Comparison of ENCODE assay signal across 9 mouse cellular contexts in genomic region chr8:41573027-41573885, GRCm38 (mm10).
A peak's percentile ranks its signal among the peaks of the same experiment; 100 is the strongest.
DNase-seq lines count a peak whose midpoint lies in the region; ATAC-seq and TF ChIP-seq lines count a peak whose summit lies in the region.
"Had no signal": no experiment of that assay in that cellular context is flagged by ENCODE, and none has a peak within 500 bp of the region (broad histone marks: within the 10 kb centered on the region; RNA-seq: fewer than 3 reads in every experiment).

No protein-coding gene starts in this region.

- no peaks in the 10 kb centered on the region for H3K9me3 ChIP-seq in forebrain, embryonic 13.5 days (replicated peaks)
- H3K9me3 ChIP-seq in midbrain, embryonic 11.5 days (ENCODE audit: control insufficient read depth, low read length): no peaks in the 10 kb centered on the region
- no peaks in the 10 kb centered on the region for H3K9me3 ChIP-seq in stomach, postnatal 0 days (ENCODE audit: control insufficient read depth, low read length)
- H3K9me3 ChIP-seq: megakaryocyte, embryonic 14.5 days had no signal

- no peak overlapping the region for H3K4me3 ChIP-seq in forebrain, embryonic 13.5 days
- no peak overlapping the region for H3K4me3 ChIP-seq in midbrain, embryonic 11.5 days (ENCODE audit: low read depth, low read length)
- H3K4me3 ChIP-seq in stomach, postnatal 0 days (ENCODE audit: low read depth, low read length): no peak overlapping the region
- H3K4me3 ChIP-seq: megakaryocyte, embryonic 14.5 days had no signal

- peaks cover 11% of the 10 kb centered on the region; the same call in 1 of the 2 replicates for H3K4me1 ChIP-seq in forebrain, embryonic 13.5 days
- H3K4me1 ChIP-seq in midbrain, embryonic 11.5 days (ENCODE audit: control insufficient read depth, insufficient read depth, low read length): no peaks in the 10 kb centered on the region
- no peaks in the 10 kb centered on the region for H3K4me1 ChIP-seq in stomach, postnatal 0 days (replicated peaks; ENCODE audit: control insufficient read depth, insufficient read depth)
- H3K4me1 ChIP-seq: megakaryocyte, embryonic 14.5 days had no signal

- H3K27ac ChIP-seq in forebrain, embryonic 13.5 days: no peak overlapping the region
- H3K27ac ChIP-seq in midbrain, embryonic 11.5 days (ENCODE audit: low read depth, low read length): no peak overlapping the region
- H3K27ac ChIP-seq in stomach, postnatal 0 days (replicated peaks): no peak overlapping the region

- peak; percentile 4 for DNase-seq in CD4-positive, CD25-positive, alpha-beta regulatory T cell, adult 2 months (ENCODE audit: low read depth, low spot score)
- peak; percentile 21 for DNase-seq in c-Kit-positive CD71-positive TER-119-positive erythroid progenitor cells, embryonic 14.5 days (ENCODE audit: low spot score)
- DNase-seq in hindlimb bud, embryonic 11.5 days (ENCODE audit: extremely low spot score, low read depth, low spot score): peak; percentile 93
- DNase-seq in left cerebral cortex, adult 18-20 months (ENCODE audit: low spot score in 2 of 2): peak; percentile 87 to 93
- DNase-seq in midbrain, embryonic 11.5 days (ENCODE audit: low spot score, missing footprints): peak; percentile 98
- peak; percentile 80 for DNase-seq in stomach, postnatal 0 days (ENCODE audit: low spot score)

- H3K36me3 ChIP-seq in forebrain, embryonic 13.5 days (ENCODE audit: poor library complexity, severe bottlenecking): no peaks in the 10 kb centered on the region
- no peaks in the 10 kb centered on the region for H3K36me3 ChIP-seq in midbrain, embryonic 11.5 days (ENCODE audit: control insufficient read depth, insufficient read depth, low read length)
- no peaks in the 10 kb centered on the region for H3K36me3 ChIP-seq in stomach, postnatal 0 days (ENCODE audit: control insufficient read depth, insufficient read depth, low read length)

- peak; percentile 94 for TF ChIP-seq CTCF in stomach, postnatal 0 days (IDR thresholded peaks at IDR 0.05; ENCODE audit: low read depth)

- no peak overlapping the region for H3K9ac ChIP-seq in forebrain, embryonic 13.5 days
- no peak overlapping the region for H3K9ac ChIP-seq in midbrain, embryonic 11.5 days (ENCODE audit: low read length)
- H3K9ac ChIP-seq in stomach, postnatal 0 days (ENCODE audit: low read length): no peak overlapping the region

- no peak for TF ChIP-seq EP300 in stomach, postnatal 0 days (optimal IDR thresholded peaks at IDR 0.05)

- 0 out of 2 replicates have a peak overlapping the region, but pooled peaks have one; percentile 7 for H3K4me2 ChIP-seq in forebrain, embryonic 13.5 days
- H3K4me2 ChIP-seq in midbrain, embryonic 11.5 days: no peak overlapping the region
- no peak overlapping the region for H3K4me2 ChIP-seq in stomach, postnatal 0 days (replicated peaks; ENCODE audit: low read depth)

- WGBS in forebrain, embryonic 13.5 days: 34% methylated on average over 10 of the region's 10 CpGs
- 47% methylated on average over 10 of the region's 10 CpGs for WGBS in midbrain, embryonic 11.5 days
- WGBS in stomach, postnatal 0 days: 47% methylated on average over 10 of the region's 10 CpGs

- no peak for ATAC-seq in CD4-positive, CD25-positive, alpha-beta regulatory T cell, adult 4 months
- peak; percentile 79 for ATAC-seq in forebrain, embryonic 13.5 days
- peak; percentile 88 for ATAC-seq in midbrain, embryonic 11.5 days (ENCODE audit: low FRiP score)
- ATAC-seq in stomach, postnatal 0 days (ENCODE audit: low FRiP score, low TSS enrichment): no peak

- no peaks in the 10 kb centered on the region for H3K27me3 ChIP-seq in forebrain, embryonic 13.5 days
- no peaks in the 10 kb centered on the region for H3K27me3 ChIP-seq in midbrain, embryonic 11.5 days (ENCODE audit: control insufficient read depth, insufficient read depth, low read length)
- H3K27me3 ChIP-seq in stomach, postnatal 0 days (ENCODE audit: control insufficient read depth, insufficient read depth, low read length): no peaks in the 10 kb centered on the region
- H3K27me3 ChIP-seq: megakaryocyte, embryonic 14.5 days had no signal

Comparison
In these comparisons a context has a peak if more than half of its experiments do, and no peak if none do; other contexts are left out.
1. DNase-seq: peak in every context shown above with its lines; median percentile 98 in midbrain, embryonic 11.5 days; 93 in hindlimb bud, embryonic 11.5 days; 90 in left cerebral cortex, adult 18-20 months; 80 in stomach, postnatal 0 days; 21 in c-Kit-positive CD71-positive TER-119-positive erythroid progenitor cells, embryonic 14.5 days; 4 in CD4-positive, CD25-positive, alpha-beta regulatory T cell, adult 2 months.
2. ATAC-seq: peak in forebrain, embryonic 13.5 days (single experiment) and midbrain, embryonic 11.5 days (single experiment); none in CD4-positive, CD25-positive, alpha-beta regulatory T cell, adult 4 months (single experiment) and stomach, postnatal 0 days (single experiment).